Comparison of ENCODE assay signal across 8 mouse cellular contexts in the genomic region with DNA sequence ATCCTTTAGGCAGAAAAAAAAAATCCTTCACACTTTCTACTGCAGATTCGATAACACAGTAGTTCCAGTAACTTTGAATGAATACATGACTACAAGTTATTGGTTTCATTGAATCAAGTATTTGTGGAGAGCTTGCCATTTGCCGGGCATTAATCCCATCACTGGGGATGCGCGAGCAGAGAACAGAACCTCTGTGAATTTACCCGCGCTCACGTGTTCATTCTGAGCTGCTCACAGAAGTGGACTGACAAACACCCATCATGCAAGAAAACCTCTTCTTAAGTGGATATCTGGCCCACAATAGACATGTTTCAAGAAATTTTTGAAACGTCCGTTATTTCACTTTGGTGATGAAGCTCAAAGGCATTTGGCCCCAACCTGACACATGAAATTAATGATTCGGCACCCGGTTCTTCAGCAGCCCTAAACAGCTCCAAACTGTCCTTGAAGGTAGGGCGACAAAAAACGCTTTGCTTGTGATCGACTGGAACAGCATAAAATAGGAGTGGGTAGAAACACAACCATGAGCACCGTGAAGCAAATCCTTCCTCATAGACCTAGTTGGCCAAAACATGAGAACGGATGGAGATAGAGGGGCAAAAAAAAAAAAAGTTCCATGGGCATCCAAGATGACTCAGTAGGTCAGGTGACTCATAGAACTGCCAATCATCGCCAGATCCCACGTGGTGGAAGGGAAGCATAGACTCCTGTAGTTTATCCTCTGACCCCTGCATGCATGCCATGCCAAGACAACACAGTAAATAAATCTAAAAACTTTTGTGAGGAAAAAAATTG. TPM values are rescaled to one million over a fixed set of nuclear protein-coding genes. Genes with fewer than 3 reads are reported as not detected.
A peak's percentile ranks its signal among the peaks of the same experiment; 100 is the strongest.
DNase-seq lines count a peak whose midpoint lies in the region; ATAC-seq and TF ChIP-seq lines count a peak whose summit lies in the region.

No protein-coding gene starts in this region.

- TF ChIP-seq CTCF in gastrocnemius, adult 2 months (IDR thresholded peaks at IDR 0.05) = no peak
- TF ChIP-seq CTCF in kidney, postnatal 0 days (IDR thresholded peaks at IDR 0.05; ENCODE audit: low read depth) = no peak
- TF ChIP-seq CTCF in olfactory bulb, adult 2 months (IDR thresholded peaks at IDR 0.05; ENCODE audit: insufficient read depth, low read depth, low read length) = no peak

- DNase-seq in gastrocnemius, adult 2 months = no peak
- DNase-seq in gastrocnemius, postnatal 36 days = no peak
- peak; percentile 37 for DNase-seq in Muller cell, postnatal 12 days (ENCODE audit: inconsistent ontology term)
- DNase-seq in embryonic facial prominence, embryonic 14.5 days (ENCODE audit: low spot score) = no peak
- DNase-seq in kidney, postnatal 0 days (ENCODE audit: low spot score) = no peak
- no peak for DNase-seq in left cerebral cortex, adult 8-10 months (ENCODE audit: low spot score in 2 of 2)
- no peak for DNase-seq in T-cell, adult 2 months (ENCODE audit: low spot score)

- H3K27me3 ChIP-seq in embryonic facial prominence, embryonic 14.5 days (replicated peaks; ENCODE audit: control insufficient read depth, insufficient read depth, low read length) = peaks cover 14% of the 10 kb centered on the region
- no peaks in the 10 kb centered on the region; the same call in 1 of the 2 replicates for H3K27me3 ChIP-seq in kidney, postnatal 0 days (ENCODE audit: insufficient read depth, low read length)

- TF ChIP-seq POLR2A in olfactory bulb, adult 2 months (IDR thresholded peaks at IDR 0.05; ENCODE audit: insufficient read depth, low read depth, low read length) = no peak

- WGBS in embryonic facial prominence, embryonic 14.5 days = 73% methylated on average over 18 of the region's 18 CpGs
- 63% methylated on average over 18 of the region's 18 CpGs for WGBS in kidney, postnatal 0 days
- WGBS in olfactory bulb, adult 2 months = 51% methylated on average over 18 of the region's 18 CpGs

- H3K36me3 ChIP-seq in embryonic facial prominence, embryonic 14.5 days (ENCODE audit: control insufficient read depth, insufficient read depth, low read length) = no peaks in the 10 kb centered on the region
- no peaks in the 10 kb centered on the region for H3K36me3 ChIP-seq in kidney, postnatal 0 days (ENCODE audit: insufficient read depth, low read length)

- peak overlapping the region; percentile 97 for H3K4me2 ChIP-seq in embryonic facial prominence, embryonic 14.5 days (ENCODE audit: low read depth, low read length)
- peak overlapping the region; percentile 83 for H3K4me2 ChIP-seq in kidney, postnatal 0 days (ENCODE audit: low read length)

- intact Hi-C loops in gastrocnemius, adult 2 months (cut with DNase I) = no loop called here
- intact Hi-C loops in gastrocnemius, postnatal 36 days (cut with DNase I) = no loop called here

- H3K9me3 ChIP-seq in embryonic facial prominence, embryonic 14.5 days (ENCODE audit: control insufficient read depth, low read length) = no peaks in the 10 kb centered on the region
- H3K9me3 ChIP-seq in kidney, postnatal 0 days (replicated peaks; ENCODE audit: low read length) = no peaks in the 10 kb centered on the region

- ATAC-seq in embryonic facial prominence, embryonic 14.5 days (ENCODE audit: low read depth) = no peak
- no peak for ATAC-seq in kidney, postnatal 0 days (replicated peaks; ENCODE audit: low FRiP score, low read depth)

- peak overlapping the region; percentile 86; the same call in 1 of the 2 replicates for H3K27ac ChIP-seq in gastrocnemius, adult 2 months
- no peak overlapping the region for H3K27ac ChIP-seq in embryonic facial prominence, embryonic 14.5 days (replicated peaks; ENCODE audit: low read depth, low read length)
- H3K27ac ChIP-seq in kidney, postnatal 0 days = no peak overlapping the region
- peak overlapping the region; percentile 44 for H3K27ac ChIP-seq in olfactory bulb, adult 2 months (ENCODE audit: insufficient read depth, low read depth, low read length)

- peak overlapping the region; percentile 92 for H3K4me3 ChIP-seq in gastrocnemius, adult 2 months
- peak overlapping the region; percentile 83 for H3K4me3 ChIP-seq in embryonic facial prominence, embryonic 14.5 days (ENCODE audit: low read depth, low read length)
- H3K4me3 ChIP-seq in kidney, postnatal 0 days (replicated peaks; ENCODE audit: low read depth, low read length) = peak overlapping the region; percentile 82
- H3K4me3 ChIP-seq in olfactory bulb, adult 2 months (ENCODE audit: insufficient read depth, low read depth, low read length) = 0 out of 2 replicates have a peak overlapping the region, but pooled peaks have one; percentile 6

- no peak overlapping the region for H3K9ac ChIP-seq in embryonic facial prominence, embryonic 14.5 days (ENCODE audit: low read depth, low read length)
- H3K9ac ChIP-seq in kidney, postnatal 0 days (ENCODE audit: low read depth, low read length) = no peak overlapping the region

- H3K4me1 ChIP-seq in embryonic facial prominence, embryonic 14.5 days (ENCODE audit: control insufficient read depth, insufficient read depth, low read length) = peaks cover 3% of the 10 kb centered on the region; the same call in 1 of the 2 replicates
- H3K4me1 ChIP-seq in kidney, postnatal 0 days (replicated peaks; ENCODE audit: insufficient read depth, low read length) = peaks cover 5% of the 10 kb centered on the region; the same call in 1 of the 2 replicates
- H3K4me1 ChIP-seq in olfactory bulb, adult 2 months (ENCODE audit: control insufficient read depth, insufficient read depth, low read length) = peaks cover 7% of the 10 kb centered on the region

RNA-seq across cellular contexts. Expression of a gene that starts 0.7 kb away (rescaled TPM):
- 1 to 10 TPM in 1 of 2 experiments, under 1 TPM in 1; 0.64 to 1.4 TPM for total RNA-seq in gastrocnemius, adult 2 months (2021)
- under 1 TPM; 0.49 to 0.84 TPM for total RNA-seq in gastrocnemius, postnatal 36 days (2021)
- polyA plus RNA-seq in embryonic facial prominence, embryonic 14.5 days (2014; fragmentation: Nextera tagmentation; extraction: Ambion mirVana) = 9.9 and 13.0 TPM in 2 replicates
- 2.3 TPM in 2 replicates for polyA plus RNA-seq in kidney, postnatal 0 days (2015; fragmentation: Nextera tagmentation; extraction: Ambion mirVana)
- 287 TPM in 1 of 2 replicates, not detected in the other for polyA plus RNA-seq in olfactory bulb, adult 2 months (2012; ENCODE audit: insufficient read depth, insufficient read length, low replicate concordance, missing spikeins)
- total RNA-seq in left cerebral cortex, adult 8-10 months (2022) = 10 to 100 TPM; 61.3 to 67.7 (median 64.5) TPM

Comparison
In these comparisons a context has a peak if more than half of its experiments do, and no peak if none do; other contexts are left out.
1. H3K27ac ChIP-seq: peak in gastrocnemius, adult 2 months (single experiment) and olfactory bulb, adult 2 months (single experiment); none in embryonic facial prominence, embryonic 14.5 days (single experiment) and kidney, postnatal 0 days (single experiment).
2. H3K4me3 ChIP-seq: peak in every context shown above with its lines; median percentile 92 in gastrocnemius, adult 2 months; 83 in embryonic facial prominence, embryonic 14.5 days; 82 in kidney, postnatal 0 days; 6 in olfactory bulb, adult 2 months.
3. RNA of a gene that starts 0.7 kb away (total RNA-seq): 61.3 to 67.7 TPM in left cerebral cortex, adult 8-10 months; 0.64 to 1.4 TPM in gastrocnemius, adult 2 months and 0.49 to 0.84 TPM in gastrocnemius, postnatal 36 days; every median in the first group is over 10 times any median in the second.